Mouse (Mus musculus) limb, embryonic 11.5 days (tissue): Measurements from ENCODE around the gene Mtfp1. TPM values are rescaled to one million over a fixed set of nuclear protein-coding genes. Genes with fewer than 3 reads are reported as not detected.
"Not testable (repeated sequence)": the region's sequence is repeated elsewhere in the genome, so short reads cannot be mapped to it uniquely, and the experiment has no call there.

Source experiments
- ATAC-seq: fragments of 200-750 bp; cut with Nextera tagmentation; 2 replicates; pipeline ENCODE4 v1.8.0; 2017; ENCODE audit warnings: low read depth; ENCODE audit not compliant: insufficient number of reproducible peaks, low FRiP score, low TSS enrichment
- DNase-seq: peaks from one replicate; pipeline ENCODE4 v3.0.0-alpha.2; 2015; ENCODE audit warnings: low spot score
- H3K27ac ChIP-seq: fragments of 300-500 bp; sonication (generic); replicated peaks from 2 replicates; pipeline ENCODE4 v1.5.1; 2014; ENCODE audit warnings: low read depth, mild to moderate bottlenecking, low read length
- H3K27me3 ChIP-seq: fragments of 300-500 bp; sonication (generic); 2 replicates; pipeline ENCODE4 v1.6.1; 2014; ENCODE audit warnings: mild to moderate bottlenecking, low read length, mixed read lengths; ENCODE audit not compliant: control insufficient read depth, insufficient read depth
- H3K36me3 ChIP-seq: fragments of 300-500 bp; sonication (generic); 2 replicates; pipeline ENCODE4 v1.6.1; 2014; ENCODE audit warnings: mild to moderate bottlenecking, low read length, moderate library complexity, mixed read lengths; ENCODE audit not compliant: control insufficient read depth, insufficient read depth
- H3K4me1 ChIP-seq: fragments of 300-500 bp; sonication (generic); 2 replicates; pipeline ENCODE4 v1.6.1; 2014; ENCODE audit warnings: low read length, mixed read lengths; ENCODE audit not compliant: control insufficient read depth, insufficient read depth
- H3K4me2 ChIP-seq: fragments of 300-500 bp; sonication (generic); 2 replicates; pipeline ENCODE4 v1.6.1; 2014; ENCODE audit warnings: low read depth, mild to moderate bottlenecking, moderate library complexity; ENCODE audit not compliant: severe bottlenecking
- H3K4me3 ChIP-seq: fragments of 300-500 bp; sonication (generic); 2 replicates; pipeline ENCODE4 v1.5.1; 2014; ENCODE audit warnings: low read depth, low read length
- H3K9ac ChIP-seq: fragments of 300-500 bp; sonication (generic); 2 replicates; pipeline ENCODE4 v1.6.1; 2014; ENCODE audit warnings: mild to moderate bottlenecking, low read length
- H3K9me3 ChIP-seq: fragments of 300-500 bp; sonication (generic); 2 replicates; pipeline ENCODE4 v1.6.1; 2016; ENCODE audit warnings: low read length; ENCODE audit not compliant: control insufficient read depth
- WGBS: fragments of 180-500 bp; shearing (Covaris S2); extraction: QIAGEN DNeasy Blood & Tissue Kit; methylation state at CpG from one replicate; pipeline ENCODE4 v1.1.7; 2014; 5-methylcytosine and 5-hydroxymethylcytosine counted together
- polyA plus RNA-seq: library from polyadenylated mRNA; unstranded; fragments of >200 nt; fragmentation: Nextera tagmentation; extraction: Ambion mirVana; gene quantifications from 2 replicates; pipeline ENCODE4 v1.2.1, GENCODE M21; 2014

The Mtfp1 gene
- polyA plus RNA-seq, 1 experiment from 2014 or later = 10.9 TPM

DNA sequence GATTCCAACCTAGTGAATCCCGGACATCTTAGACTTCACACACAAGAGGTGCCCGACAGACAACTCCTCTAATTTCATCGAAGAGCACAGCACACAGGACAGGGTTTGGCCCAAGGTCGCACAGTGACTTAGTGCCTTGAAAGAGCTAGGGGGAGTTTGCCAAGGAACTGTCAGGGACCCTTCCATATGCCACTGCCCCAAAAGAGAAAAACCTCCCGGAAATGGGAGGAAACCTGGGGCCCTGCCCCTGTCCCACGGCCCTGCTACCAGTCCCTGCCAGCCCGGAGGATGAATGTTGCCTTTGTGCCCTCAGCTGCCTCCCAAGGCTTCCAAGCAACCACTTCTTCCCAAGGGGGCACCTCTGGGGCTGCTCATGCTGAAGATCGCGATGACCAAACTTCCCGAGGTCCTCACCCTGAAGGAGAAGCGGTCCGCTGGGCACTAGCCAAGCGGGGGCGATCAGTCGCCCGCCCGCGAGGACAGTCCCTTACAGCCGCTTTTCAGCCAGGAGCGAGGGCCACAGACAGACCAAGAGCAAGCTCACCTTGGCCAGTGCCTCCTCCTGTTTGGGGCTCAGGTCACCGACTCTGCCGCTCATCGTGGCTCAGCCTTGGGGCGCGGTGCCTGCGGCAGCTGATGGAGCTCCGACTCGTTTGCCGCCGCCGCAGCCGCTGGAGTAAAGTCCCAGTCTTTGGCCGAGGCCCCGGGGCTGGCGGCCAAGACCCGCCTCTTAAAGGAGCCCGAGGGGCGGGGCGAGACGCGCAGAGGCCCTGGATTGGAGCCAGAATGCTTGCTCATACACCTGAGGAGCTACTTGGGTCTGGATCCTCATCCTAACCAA, 23.1 kb upstream of the Mtfp1 start:
- ATAC-seq (peak; percentile 56; the same call in 1 of the 2 replicates), DNase-seq (peak; percentile 79)
- Histone ChIP-seq H3K4me2 (peak overlapping the region; percentile 80), H3K27ac (no peak overlapping the region), H3K4me1 (no peaks in the 10 kb centered on the region), H3K4me3 (peak overlapping the region; percentile 59), H3K9ac (peak overlapping the region; percentile 60), H3K27me3 (0 out of 2 replicates have a peak, but pooled peaks cover 4% of the 10 kb centered on the region), H3K36me3 (no peaks in the 10 kb centered on the region), H3K9me3 (no peaks in the 10 kb centered on the region)
- 3% methylated on average over 41 of the region's 41 CpGs for WGBS

- no peak for ATAC-seq
- Histone ChIP-seq H3K36me3 (no peaks in the 10 kb centered on the region), H3K27ac (no peak overlapping the region), H3K9me3 (no peaks in the 10 kb centered on the region), H3K4me3 (peak overlapping the region; percentile 59), H3K4me2 (peak overlapping the region; percentile 80), H3K9ac (no peak overlapping the region), H3K4me1 (no peaks in the 10 kb centered on the region), H3K27me3 (0 out of 2 replicates have a peak, but pooled peaks cover 4% of the 10 kb centered on the region)
- peak; percentile 34 for DNase-seq
- 34% methylated on average over 3 of the region's 3 CpGs for WGBS
These were observed 22.3 kb upstream of the Mtfp1 start for GRCm38 (mm10) chr11:4117372-4118071.

DNA sequence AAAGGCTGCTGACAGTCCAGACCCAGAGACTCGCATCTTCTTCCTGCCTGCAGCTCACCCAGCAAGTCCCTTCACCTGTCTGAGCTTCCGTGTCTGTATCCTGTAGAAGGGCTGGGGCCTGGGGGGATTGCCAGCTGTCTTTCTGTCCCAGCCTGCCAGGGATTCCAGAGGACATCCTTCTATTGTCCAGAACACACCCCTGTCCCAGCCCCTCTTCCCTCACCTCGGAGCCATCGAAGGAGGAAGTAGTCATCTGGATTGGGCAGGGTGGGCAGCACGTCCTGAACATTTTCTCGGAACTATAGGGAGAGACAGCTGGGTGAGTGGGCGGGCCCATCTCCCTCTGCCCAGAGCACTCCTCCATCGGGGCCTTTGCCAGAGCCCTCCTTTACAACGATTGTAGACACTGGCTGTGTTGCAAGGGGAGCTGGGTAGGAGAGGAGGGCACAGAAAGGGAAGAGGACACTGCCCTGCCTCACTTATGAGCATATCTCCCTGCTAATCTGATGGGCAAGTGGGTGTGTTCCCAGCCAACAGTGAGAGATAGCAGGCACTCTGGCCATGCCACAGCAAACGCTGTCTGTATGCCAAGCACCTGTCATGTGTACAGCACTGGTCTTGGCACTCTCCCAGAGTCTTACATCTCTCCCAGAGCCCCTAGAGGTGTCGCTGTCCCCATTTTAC, 21.4 kb upstream of the Mtfp1 start:
- H3K36me3 ChIP-seq = no peaks in the 10 kb centered on the region
- H3K4me2 ChIP-seq = no peak overlapping the region
- no peaks in the 10 kb centered on the region for H3K9me3 ChIP-seq
- DNase-seq = no peak
- H3K27ac ChIP-seq = no peak overlapping the region
- H3K4me1 ChIP-seq = no peaks in the 10 kb centered on the region
- no peak for ATAC-seq
- WGBS = 63% methylated on average over 11 of the region's 11 CpGs
- 0 out of 2 replicates have a peak, but pooled peaks cover 4% of the 10 kb centered on the region for H3K27me3 ChIP-seq
- H3K4me3 ChIP-seq = no peak overlapping the region
- no peak overlapping the region for H3K9ac ChIP-seq

GRCm38 (mm10) chr11:4115407-4115806, 20.2 kb upstream of the Mtfp1 start:
- 98% methylated on average over 4 of the region's 4 CpGs for WGBS

DNA sequence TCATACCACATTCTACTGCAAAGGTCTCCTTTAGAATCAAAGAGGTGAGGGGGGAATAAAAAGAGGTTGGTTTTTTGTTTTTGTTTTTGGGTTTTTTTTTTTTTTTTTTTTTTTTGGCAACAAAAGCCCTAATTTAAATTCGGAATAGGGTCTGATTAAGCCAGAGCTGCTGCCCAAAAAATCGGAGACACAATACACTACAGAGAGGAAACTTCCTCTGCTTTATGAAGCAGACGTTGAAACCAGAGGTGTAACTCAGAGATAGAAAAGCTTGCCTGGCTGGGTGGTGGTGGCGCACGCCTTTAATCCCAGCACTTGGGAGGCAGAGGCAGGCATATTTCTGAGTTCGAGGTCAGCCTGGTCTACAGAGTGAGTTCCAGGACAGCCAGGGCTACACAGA, 19.3 kb upstream of the Mtfp1 start:
- H3K4me1 ChIP-seq, H3K36me3 ChIP-seq, H3K9ac ChIP-seq, ATAC-seq, H3K9me3 ChIP-seq, H3K27me3 ChIP-seq, H3K4me3 ChIP-seq, H3K27ac ChIP-seq, DNase-seq, H3K4me2 ChIP-seq: not testable (repeated sequence)
- whole genome bisulfite sequencing = 80% methylated on average over 6 of the region's 6 CpGs

More at GRCm38 (mm10) chr11:4115407-4115806, 20.2 kb upstream of the Mtfp1 start:
- H3K9me3 ChIP-seq = no peaks in the 10 kb centered on the region
- 0 out of 2 replicates have a peak, but pooled peaks cover 4% of the 10 kb centered on the region for H3K27me3 ChIP-seq
- no peak for ATAC-seq
- no peak overlapping the region for H3K4me2 ChIP-seq
- no peak overlapping the region for H3K9ac ChIP-seq
- no peaks in the 10 kb centered on the region for H3K36me3 ChIP-seq
- DNase-seq = no peak
- H3K4me1 ChIP-seq = no peaks in the 10 kb centered on the region
- no peak overlapping the region for H3K27ac ChIP-seq
- H3K4me3 ChIP-seq = no peak overlapping the region

DNA sequence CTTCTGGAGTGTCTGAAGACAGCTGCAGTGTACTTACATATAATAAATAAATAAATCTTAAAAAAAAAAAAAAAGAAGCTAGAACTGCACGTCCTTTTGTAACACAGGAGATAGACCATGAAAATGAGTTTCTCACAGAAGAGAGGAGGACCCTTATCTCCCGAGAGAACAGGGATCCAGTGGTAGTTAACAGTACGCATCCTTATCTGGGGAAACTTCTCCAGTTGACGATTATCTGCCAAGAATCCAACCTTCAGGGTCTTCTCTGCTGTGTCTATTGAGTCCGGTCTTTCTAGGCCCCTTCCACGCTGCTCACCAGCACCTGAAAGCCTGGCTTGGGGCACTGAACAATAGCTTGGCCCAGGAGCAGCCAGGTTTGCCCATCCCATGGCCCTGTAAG, 18.7 kb upstream of the Mtfp1 start:
- Histone ChIP-seq H3K9ac (no peak overlapping the region), H3K27me3 (0 out of 2 replicates have a peak, but pooled peaks cover 4% of the 10 kb centered on the region), H3K4me3 (no peak overlapping the region), H3K36me3 (no peaks in the 10 kb centered on the region), H3K4me1 (no peaks in the 10 kb centered on the region), H3K4me2 (no peak overlapping the region), H3K9me3 (no peaks in the 10 kb centered on the region), H3K27ac (no peak overlapping the region)
- 83% methylated on average over 6 of the region's 6 CpGs for WGBS
- ATAC-seq (no peak), DNase-seq (no peak)

DNA sequence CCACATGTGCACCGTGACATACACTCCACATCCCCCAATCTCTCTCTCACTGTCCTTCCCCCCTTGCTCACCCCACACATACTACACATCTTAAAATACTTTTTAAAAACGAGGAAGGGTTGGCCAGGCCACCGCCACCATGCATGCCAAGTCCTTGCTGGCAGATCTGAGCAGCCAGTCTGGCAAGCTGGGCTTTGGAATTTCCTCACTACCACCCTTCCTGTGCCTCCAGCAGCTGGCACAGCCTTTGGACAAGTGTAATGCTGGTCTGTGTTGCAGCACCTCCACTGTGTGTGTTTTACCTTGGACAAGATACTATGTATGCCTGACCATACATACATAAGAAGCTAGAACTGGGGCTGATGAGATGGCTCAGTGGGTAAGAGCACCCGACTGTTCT, 18.3 kb upstream of the Mtfp1 start:
- 86% methylated on average over 4 of the region's 4 CpGs for WGBS
- no peak for ATAC-seq

GRCm38 (mm10) chr11:4112861-4113260, 17.6 kb upstream of the Mtfp1 start:
- H3K36me3 ChIP-seq = no peaks in the 10 kb centered on the region
- H3K4me3 ChIP-seq = no peak overlapping the region
- H3K9me3 ChIP-seq = no peaks in the 10 kb centered on the region
- H3K27ac ChIP-seq = no peak overlapping the region
- H3K4me2 ChIP-seq = no peak overlapping the region
- H3K9ac ChIP-seq = no peak overlapping the region
- ATAC-seq = no peak
- no peaks in the 10 kb centered on the region for H3K4me1 ChIP-seq
- WGBS = 63% methylated on average over 6 of the region's 6 CpGs
- 0 out of 2 replicates have a peak, but pooled peaks cover 2% of the 10 kb centered on the region for H3K27me3 ChIP-seq
- no peak for DNase-seq

More for the DNA sequence above, 18.3 kb upstream of the Mtfp1 start:
- DNase-seq = no peak
- Histone ChIP-seq H3K9ac (no peak overlapping the region), H3K27ac (no peak overlapping the region), H3K9me3 (no peaks in the 10 kb centered on the region), H3K36me3 (no peaks in the 10 kb centered on the region), H3K4me1 (no peaks in the 10 kb centered on the region), H3K27me3 (0 out of 2 replicates have a peak, but pooled peaks cover 2% of the 10 kb centered on the region), H3K4me2 (no peak overlapping the region), H3K4me3 (no peak overlapping the region)
